Comparison of ENCODE assay signal across 28 mouse cellular contexts in the genomic region with DNA sequence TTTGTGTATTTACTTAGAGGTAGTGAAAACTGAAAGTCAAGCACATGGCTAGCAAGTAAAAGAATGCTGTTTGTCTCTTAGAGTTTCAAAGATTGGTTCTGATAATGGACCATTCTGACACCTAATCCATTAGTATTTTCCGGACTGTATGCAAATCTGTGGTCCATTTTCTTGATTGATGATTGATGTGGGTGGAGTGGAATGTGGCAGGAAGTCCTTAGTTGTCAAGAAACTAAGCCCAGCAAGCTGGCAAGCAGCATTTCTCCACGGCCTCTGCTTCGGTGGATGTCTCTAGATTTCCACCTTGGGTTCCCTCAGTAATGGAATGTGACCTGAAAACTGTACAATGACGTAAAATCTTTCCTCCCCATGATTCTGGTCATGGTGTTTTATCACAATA.
"Had no signal": no experiment of that assay in that cellular context is flagged by ENCODE, and none has a peak within 500 bp of the region (broad histone marks: within the 10 kb centered on the region; RNA-seq: fewer than 3 reads in every experiment).

No protein-coding gene starts in this region.

- H3K4me1 ChIP-seq: hindbrain, embryonic 12.5 days; limb, embryonic 10.5 days; limb, embryonic 12.5 days; liver, embryonic 15.5 days had no signal

- H3K27me3 ChIP-seq: heart, embryonic 13.5 days; heart, embryonic 15.5 days; hindbrain, embryonic 12.5 days; intestine, embryonic 15.5 days; limb, embryonic 12.5 days; liver, embryonic 13.5 days; liver, embryonic 15.5 days had no signal

- DNase-seq: gastrocnemius, adult 2 months; gastrocnemius, postnatal 10 days; gastrocnemius, postnatal 36 days; heart, adult 11 months; heart, adult 2 months; heart, postnatal 4 days; kidney, adult 18-20 months; kidney, adult 8-10 months; kidney, postnatal 10 days; kidney, postnatal 25 days; kidney, postnatal 4 days; liver; liver, embryonic 13.5 days had no signal

- H3K4me2 ChIP-seq: heart, embryonic 11.5 days; heart, embryonic 13.5 days; heart, embryonic 15.5 days; hindbrain, embryonic 12.5 days; hindbrain, embryonic 14.5 days; intestine, embryonic 15.5 days; limb, embryonic 12.5 days; liver, embryonic 11.5 days; liver, embryonic 13.5 days; liver, embryonic 15.5 days had no signal

- H3K9me3 ChIP-seq: heart, embryonic 13.5 days; heart, embryonic 15.5 days; hindbrain, embryonic 10.5 days; hindbrain, embryonic 12.5 days; intestine, embryonic 15.5 days; limb, embryonic 10.5 days; limb, embryonic 12.5 days; liver, embryonic 13.5 days; liver, embryonic 15.5 days had no signal

- H3K4me3 ChIP-seq: gastrocnemius, adult 2 months; heart, adult 2 months; heart, embryonic 13.5 days; heart, embryonic 15.5 days; hindbrain, embryonic 10.5 days; hindbrain, embryonic 12.5 days; intestine, embryonic 15.5 days; layer of hippocampus, adult 2 months; left cerebral cortex, adult 2 months; limb, embryonic 10.5 days; limb, embryonic 12.5 days; liver, embryonic 13.5 days; liver, embryonic 15.5 days had no signal

- ATAC-seq: hindbrain, embryonic 16.5 days; intestine, embryonic 15.5 days; intestine, postnatal 0 days had no signal

- H3K36me3 ChIP-seq: heart, embryonic 15.5 days; intestine, embryonic 15.5 days; liver, embryonic 13.5 days; liver, embryonic 15.5 days had no signal

- H3K9ac ChIP-seq: heart, embryonic 13.5 days; heart, embryonic 15.5 days; hindbrain, embryonic 12.5 days; hindbrain, embryonic 14.5 days; intestine, embryonic 15.5 days; limb, embryonic 12.5 days; liver, embryonic 13.5 days; liver, embryonic 15.5 days had no signal

- H3K27ac ChIP-seq: gastrocnemius, adult 2 months; heart, adult 2 months; heart, embryonic 13.5 days; heart, embryonic 15.5 days; hindbrain, embryonic 10.5 days; hindbrain, embryonic 12.5 days; hindbrain, embryonic 14.5 days; intestine, embryonic 15.5 days; layer of hippocampus, adult 2 months; left cerebral cortex, adult 2 months; limb, embryonic 10.5 days; limb, embryonic 12.5 days; liver, embryonic 13.5 days; liver, embryonic 15.5 days had no signal
